Mouse (Mus musculus) CD8-positive naive resting alpha-beta T cell, adult 2 months (primary cell): ENCODE data around the gene Gspt1.

Experiments
- DNase-seq, 2 experiments: peaks; one replicate each; pipeline ENCODE4 v3.0.0; 2022; ENCODE audit warnings: low read depth in 2 of 2, low spot score in 2 of 2

Gene Gspt1

DNA sequence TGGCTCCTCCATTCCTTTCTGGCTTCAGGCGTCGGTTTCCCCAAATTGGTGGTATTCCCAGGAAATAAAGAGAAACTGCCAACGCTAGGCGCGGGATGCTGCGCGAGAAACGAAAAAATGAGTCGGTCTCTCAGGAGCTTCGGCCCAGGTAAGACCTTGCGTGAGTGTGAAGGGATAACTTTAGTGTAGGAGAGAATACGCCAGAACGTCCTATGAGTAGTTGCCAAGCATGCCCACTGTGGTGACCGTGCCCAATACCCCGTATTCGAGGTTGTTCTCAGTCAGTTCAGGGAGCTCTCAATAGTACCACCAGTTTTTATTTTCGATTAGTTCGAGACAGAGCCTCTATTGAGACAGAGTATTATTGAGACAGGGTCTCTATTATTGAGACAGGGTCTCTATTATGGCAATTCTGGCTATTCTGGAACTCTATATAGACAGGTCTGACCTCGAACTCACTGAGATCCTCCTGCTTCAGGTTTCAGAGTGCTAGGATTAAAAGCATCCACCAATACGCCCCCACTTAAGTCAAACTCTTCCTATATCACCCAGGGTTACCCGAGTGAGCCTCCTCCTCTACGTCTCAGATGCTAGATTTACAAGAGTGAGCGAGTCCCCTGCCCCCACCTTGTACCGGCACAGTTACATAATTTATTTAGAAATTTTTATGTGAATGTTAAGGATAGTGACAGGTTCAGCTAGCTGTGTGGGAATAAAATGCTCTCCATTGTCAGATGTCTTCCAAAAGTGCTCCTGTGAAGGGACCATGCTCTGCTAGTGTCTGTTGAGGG lies 50.3 kb downstream of the Gspt1 start:
- DNase-seq: no peak

DNA sequence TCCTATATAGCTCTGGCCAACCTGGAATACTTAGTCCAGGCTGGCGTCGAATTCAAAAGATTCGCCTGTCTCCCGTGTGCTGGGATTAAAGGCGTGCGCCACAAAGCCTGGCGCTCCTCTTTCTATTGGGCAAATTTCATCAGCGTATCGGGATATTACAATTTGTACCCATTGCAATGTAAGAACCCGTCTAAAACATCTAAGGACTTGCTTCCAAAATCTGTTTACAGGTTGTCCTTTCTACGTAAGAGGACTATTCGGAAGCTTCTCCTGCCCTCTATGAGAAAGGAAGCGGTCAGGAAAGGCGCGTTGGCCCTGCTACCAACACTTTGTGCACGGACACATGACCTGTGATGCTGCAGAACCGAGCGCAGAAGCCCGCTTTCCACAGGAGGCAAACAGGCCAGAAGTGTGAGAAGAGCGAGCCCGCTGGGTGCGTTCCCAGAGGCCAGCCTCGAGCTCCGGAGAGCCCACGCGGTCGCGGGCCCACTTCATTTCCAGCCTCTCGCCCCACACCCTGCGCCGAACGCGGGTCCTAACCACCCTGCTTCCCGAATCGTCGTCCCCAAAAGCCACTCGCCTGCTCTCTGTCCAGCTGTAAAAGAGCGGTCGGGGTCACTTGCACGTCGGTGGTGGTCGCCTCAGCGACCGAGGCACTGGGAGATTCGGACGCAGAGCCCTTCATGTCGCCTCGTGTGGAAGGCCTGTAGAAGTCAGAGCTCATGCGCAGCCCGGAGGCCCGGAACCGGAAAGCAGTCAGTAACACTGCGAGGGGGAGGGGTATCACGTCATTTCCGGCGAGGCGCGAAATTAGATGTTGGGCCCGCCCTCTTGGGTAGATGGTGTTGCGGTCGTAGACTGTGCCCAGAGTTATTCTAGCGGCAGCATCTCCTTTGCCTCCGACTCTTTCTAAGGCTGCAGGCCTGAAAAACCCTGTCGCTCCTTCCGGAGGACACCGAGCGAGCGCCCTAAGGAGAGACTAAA lies 51.3 kb downstream of the Gspt1 start, which contains the start of gene Rsl1d1:
Rsl1d1 (minus strand) TSS at position 761 of the 984 bp plus-strand sequence.
- peak; percentile 90 to 92 for DNase-seq

DNA sequence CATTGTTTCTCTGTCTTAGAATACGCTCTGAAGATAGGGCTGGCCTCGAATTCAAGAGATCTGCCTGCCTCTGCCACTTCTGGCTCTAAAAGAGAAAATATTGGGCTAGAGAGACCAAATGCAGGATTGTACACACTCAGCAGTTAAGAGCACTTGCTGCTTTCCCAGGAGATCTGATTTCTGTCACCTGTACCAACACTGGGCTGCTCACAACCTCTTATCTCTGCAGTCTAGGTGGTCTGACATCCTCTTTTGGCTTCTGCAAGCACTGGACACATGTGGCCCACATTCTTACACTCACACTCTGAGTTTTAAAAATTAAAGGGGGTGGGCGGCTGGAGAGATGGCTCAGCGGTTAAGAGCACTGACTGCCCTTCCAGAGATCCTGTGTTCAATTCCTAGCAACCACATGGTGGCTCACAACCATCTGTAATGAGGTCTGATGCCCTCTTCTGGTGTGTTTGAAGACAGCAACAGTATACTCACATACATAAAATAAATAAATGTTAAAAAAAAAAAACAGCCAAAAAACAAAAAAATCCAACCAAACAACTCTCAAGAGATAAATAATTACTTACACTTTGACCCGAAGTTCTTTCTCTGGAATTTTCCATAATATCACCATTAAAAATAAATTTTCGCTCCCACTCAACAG lies 52.3 kb downstream of the Gspt1 start:
- no peak for DNase-seq

DNA sequence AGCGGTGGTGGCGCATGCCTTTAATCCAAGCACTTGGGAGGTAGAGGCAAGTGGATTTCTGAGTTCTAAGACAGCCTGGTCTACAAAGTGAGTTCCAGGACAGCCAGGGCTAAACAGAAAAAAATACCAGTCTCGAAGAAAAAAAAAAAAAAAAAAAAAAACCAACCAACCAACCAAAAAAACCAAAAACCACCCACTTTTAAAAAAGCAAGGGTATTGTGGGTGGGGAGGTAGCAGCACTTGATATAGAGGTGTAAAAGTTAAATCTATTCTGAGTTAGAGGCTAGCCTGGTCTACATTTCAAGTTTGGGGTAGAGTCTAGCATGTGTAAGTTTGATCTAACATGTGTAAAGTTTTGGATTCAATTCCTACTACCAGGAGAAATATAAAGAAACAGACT lies 53.9 kb downstream of the Gspt1 start:
- no peak for DNase-seq

DNA sequence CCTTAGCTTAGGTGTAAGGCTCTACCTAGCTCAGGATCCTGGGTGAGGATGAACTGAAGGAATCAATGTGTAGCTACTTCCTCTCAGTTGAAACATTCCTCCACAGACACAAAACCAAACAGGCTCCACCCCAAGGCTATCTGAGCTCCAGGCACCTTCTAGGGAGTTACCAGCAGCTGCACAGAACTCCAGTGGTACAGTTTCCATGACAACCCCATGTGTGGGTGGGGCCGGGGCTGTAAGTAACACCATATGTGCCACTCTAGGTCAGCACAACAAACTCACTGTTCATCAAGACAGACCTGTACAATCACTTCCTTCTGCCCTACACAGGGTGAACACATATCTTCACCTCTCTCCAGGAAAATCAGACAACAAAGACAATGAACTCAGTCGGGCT lies 55.7 kb downstream of the Gspt1 start:
- no peak for DNase-seq

DNA sequence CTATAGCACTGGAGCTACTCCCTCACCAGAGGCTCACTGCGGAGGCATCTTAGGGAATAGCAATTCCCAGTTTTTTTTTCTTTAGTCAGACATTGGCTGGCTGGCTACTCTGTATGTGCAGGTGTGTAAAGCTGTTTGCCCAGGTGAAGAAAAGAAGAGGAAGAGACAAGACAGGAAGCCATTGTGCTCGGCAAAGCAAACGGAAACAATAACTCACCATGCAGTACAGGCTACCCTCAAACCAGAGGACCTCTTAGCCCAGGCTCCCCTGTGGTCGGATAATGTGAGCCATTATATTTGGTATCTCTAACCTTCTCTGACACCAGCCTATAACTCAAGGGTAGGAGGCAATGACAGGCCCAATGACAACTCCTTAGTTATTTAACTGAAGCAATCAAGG lies 57.1 kb downstream of the Gspt1 start:
- no peak for DNase-seq

DNA sequence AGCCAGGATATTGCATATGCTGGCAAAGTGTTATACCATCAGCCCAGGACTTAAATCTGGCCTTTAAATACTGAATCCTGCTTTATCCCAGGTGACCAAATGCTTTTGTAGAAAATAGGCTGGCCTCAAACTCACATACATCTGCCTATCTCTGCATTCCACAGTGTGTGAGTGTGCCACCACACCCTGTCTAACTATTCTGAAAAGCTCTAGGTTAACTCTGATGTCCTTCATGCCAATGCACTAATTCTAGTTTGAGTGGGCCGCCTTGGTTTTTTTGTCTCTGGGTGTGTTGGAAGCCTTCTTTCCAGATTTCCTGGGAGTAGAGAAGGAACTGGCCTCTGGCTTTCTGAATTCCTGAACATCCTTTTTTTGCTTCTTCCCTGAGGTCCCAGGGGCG lies 60.9 kb downstream of the Gspt1 start:
- DNase-seq: no peak

DNA sequence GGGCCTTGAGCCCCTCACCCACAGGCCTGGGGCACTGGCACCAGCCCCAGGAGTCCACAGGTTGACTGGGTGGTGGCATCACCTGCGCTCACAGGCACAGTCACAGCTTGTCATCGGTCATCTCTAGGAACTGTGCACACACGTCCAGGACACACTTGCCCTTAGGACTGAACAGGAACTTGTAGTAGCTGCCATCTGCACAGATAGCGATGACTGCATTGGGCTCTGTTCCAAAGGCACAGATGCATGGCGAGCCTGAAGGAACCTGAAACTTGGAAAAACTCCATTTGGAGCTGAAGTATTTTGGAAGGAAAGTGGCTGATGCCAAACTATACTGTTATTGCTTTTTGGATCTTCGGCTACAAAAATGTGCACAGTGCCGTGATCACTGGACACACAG lies 64.0 kb downstream of the Gspt1 start:
- no peak for DNase-seq

DNA sequence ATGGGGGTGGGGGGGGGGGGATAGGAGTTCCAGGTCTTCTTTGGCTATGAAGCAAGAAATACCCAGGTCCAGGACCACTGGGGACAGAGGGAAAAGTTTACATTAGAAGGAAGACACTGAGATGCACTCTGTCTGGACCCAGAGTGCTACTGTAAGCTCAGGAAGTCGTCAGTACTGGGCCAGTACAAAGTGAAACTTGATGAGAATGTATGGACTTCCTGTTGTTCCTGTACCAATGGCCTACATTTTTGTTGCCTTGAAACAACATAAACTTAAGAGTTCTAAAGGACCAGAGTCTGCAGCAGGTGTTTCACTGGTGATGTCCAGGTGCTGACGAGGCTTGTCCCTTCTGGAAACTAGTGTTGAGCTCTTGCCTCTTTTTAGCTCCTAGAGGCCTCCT lies 76.7 kb downstream of the Gspt1 start:
- no peak for DNase-seq

DNA sequence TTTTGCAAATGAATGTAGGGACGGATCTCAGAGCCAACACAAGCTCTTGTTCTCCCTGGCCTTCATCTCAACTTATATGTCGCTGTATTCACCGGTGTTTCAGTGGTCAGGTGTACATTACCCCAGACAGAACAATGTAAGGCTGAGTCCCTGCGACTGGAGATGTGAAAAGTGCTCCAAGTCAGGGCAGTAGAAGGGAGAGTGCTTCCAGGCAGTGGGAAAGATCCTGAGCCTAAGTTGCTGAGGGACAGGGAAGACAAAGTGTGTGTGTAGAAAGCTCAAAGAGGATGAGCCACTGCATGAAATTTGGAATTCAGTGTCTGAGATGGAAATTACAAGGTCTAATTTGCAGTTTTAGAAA lies 77.3 kb downstream of the Gspt1 start:
- no peak for DNase-seq

DNA sequence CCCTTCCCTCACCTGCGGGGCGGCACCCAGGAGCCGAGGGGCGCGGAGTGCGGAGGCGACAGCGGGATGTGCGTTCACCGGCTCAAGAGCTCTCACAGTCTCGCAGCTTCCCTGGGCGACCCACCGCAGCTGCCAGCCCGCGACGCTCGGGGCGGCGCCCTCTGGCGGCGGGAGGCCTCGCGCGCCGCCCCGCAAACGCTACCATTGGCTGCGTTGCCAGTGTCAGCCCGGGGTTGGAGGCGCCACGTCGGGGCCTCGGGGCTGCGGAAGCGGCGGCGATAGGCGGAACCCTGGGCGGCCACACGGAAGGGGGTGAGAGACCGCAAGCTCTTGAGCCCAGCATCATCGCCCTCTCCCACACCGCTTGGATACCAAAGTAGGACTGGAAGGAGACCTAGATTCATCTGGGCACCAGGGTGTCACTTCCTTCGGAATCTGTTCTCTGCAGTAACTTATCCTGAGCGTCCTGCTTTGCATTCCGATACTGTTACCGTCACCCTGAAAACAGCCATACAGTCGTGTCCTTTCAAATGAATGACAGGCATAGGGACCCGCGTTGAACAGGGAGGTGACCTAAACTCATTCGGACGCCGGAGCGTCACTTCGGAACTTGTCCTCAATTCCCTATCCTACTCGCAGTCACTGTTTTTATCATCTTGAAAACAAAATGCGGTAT lies 77.8 kb downstream of the Gspt1 start, which contains the start of gene Zc3h7a:
Zc3h7a (minus strand) TSS at position 186 of the 676 bp plus-strand sequence.
- DNase-seq: peak; percentile 87 to 90

DNA sequence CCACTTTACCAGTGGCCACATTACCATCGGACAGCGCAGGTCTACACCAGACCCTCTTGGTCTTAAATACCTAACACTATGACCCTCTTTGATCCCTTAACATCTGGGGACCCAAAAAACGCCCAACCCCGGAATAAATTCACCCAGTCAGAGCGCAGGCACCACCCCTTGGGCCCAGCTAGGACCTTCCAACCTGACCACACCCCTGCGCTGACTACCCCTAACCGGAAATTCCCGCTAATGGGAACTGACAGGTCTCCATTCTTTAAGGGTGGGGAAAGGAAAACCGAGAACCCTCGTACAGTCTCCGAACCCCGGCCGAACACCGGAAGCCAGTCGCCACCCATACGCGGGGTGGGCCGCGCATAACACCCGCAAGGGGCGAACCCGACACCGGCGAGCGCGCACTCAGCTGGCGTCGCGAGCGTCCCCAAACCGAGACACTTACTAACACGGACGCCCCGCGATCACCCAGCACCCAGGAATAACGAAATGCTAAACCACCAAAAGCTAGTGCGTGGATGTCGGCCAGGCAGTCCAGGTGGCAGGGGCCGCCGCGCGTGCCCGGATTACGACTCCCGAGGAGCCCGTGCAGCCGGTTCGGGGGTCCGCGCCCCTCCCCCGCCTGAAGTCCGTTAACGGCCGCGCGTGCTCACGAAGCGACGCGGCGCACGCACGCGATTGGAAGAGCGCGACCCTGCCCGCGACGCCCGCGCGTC lies 78.5 kb downstream of the Gspt1 start:
- DNase-seq: peak; percentile 36 to 43

DNA sequence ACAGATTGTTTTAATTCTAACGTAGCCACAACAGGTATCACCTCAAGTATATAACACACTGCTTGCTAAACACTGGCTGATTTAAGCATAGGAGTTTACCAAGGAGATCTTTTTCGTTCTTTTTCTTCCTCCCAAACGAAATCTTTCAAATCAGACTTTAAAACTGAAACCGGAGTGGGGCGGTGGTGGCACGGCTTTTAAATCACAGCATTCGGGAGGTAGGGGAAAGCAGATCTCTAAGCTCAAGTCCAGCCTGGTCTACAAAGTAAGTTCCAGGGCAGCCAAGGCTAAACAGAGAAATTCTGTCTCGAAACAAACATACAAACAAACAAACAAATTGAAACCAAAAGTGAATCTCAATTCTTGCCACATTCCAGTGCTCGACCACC lies 79.0 kb downstream of the Gspt1 start:
- no peak for DNase-seq

DNA sequence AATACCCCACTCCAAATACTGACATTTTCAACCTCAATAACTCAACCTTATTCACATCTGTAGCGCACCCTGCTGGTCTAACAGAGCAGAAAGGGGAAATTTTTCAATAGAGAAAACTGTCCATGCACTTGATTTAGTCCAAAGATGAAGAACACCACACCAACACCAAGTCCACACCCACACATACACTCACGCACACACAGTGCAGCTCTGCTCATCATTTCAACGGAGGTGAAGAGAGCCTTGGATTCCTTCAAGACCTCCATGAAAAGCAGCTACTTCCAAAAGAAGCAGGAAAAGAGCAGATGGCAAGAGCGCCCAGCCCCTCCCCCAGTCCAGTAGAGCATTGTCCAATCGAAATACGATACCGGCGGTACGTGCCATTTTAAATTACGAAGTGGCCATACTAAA lies 79.4 kb downstream of the Gspt1 start:
- DNase-seq: peak; percentile 48 to 72

DNA sequence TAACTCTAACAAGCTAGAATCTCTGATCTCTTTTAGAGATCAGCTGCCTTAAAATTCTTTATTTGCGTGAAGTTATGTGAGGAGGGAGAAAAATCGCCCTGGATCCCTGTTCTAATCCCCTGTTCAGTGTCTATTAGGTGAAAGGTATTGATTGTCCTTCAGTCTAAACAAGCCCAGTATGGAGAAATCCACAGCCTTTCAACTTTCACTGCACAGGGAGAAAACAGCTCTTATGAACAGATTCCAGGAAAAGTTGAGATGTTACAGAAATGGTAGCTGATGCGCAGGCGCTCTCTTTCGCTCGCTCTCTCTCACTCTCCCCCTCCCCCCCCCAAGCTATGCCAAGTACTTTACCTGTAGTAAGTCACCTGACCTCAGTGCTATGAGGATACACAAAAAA lies 82.4 kb downstream of the Gspt1 start:
- DNase-seq: no peak
